9 mouse cellular contexts compared by ENCODE assay signal in genomic region chr11:32296203-32296602, GRCm38 (mm10). TPM values are rescaled to one million over a fixed set of nuclear protein-coding genes. Genes with fewer than 3 reads are reported as not detected.
DNase-seq lines count a peak whose midpoint lies in the region; ATAC-seq and TF ChIP-seq lines count a peak whose summit lies in the region.
"Not testable (repeated sequence)": the region's sequence is repeated elsewhere in the genome, so short reads cannot be mapped to it uniquely, and the experiment has no call there.
"Had no signal": no experiment of that assay in that cellular context is flagged by ENCODE, and none has a peak within 500 bp of the region (broad histone marks: within the 10 kb centered on the region; RNA-seq: fewer than 3 reads in every experiment).

TSS of gene Hba-a2 (plus strand) at chr11:32296489.

- not testable (repeated sequence) for H3K4me1 ChIP-seq in ES-Bruce4 (ENCODE audit: control insufficient read depth, insufficient read depth, low read length); embryonic facial prominence, embryonic 11.5 days (ENCODE audit: control insufficient read depth, insufficient read depth, low read length); kidney, adult 2 months (ENCODE audit: control insufficient read depth, insufficient read depth, low read length); lung, embryonic 16.5 days (replicated peaks; ENCODE audit: control insufficient read depth, insufficient read depth, low read length); neural tube, embryonic 15.5 days

- DNase-seq in embryonic facial prominence, embryonic 11.5 days (ENCODE audit: low spot score); gastrocnemius, adult 8-10 months (ENCODE audit: low spot score in 2 of 2); heart, postnatal 10 days; kidney, adult 2 months; left cerebral cortex, postnatal 36 days (ENCODE audit: low spot score in 2 of 2): not testable (repeated sequence)

- H3K4me2 ChIP-seq in embryonic facial prominence, embryonic 11.5 days (ENCODE audit: low read depth, low read length); lung, embryonic 16.5 days (ENCODE audit: low read depth, low read length); neural tube, embryonic 15.5 days: not testable (repeated sequence)

- not testable (repeated sequence) for ATAC-seq in embryonic facial prominence, embryonic 11.5 days (replicated peaks; ENCODE audit: insufficient number of reproducible peaks, low FRiP score, low TSS enrichment, low read depth); neural tube, embryonic 15.5 days (ENCODE audit: low FRiP score)
- peak; percentile 26; the same call in 1 of the 2 replicates for ATAC-seq in lung, embryonic 16.5 days (ENCODE audit: low read depth)

- intact Hi-C loops in heart, postnatal 10 days (cut with DNase I); left cerebral cortex, postnatal 36 days (cut with DNase I): not testable (repeated sequence)

- TF ChIP-seq POLR2A in ES-Bruce4 (IDR thresholded peaks at IDR 0.05; ENCODE audit: insufficient read depth, low read length); kidney, adult 2 months (IDR thresholded peaks at IDR 0.05; ENCODE audit: low read depth, low read length): not testable (repeated sequence)

- H3K4me3 ChIP-seq in ES-Bruce4 (ENCODE audit: low read depth, low read length); embryonic facial prominence, embryonic 11.5 days (ENCODE audit: low read depth, low read length); kidney, adult 2 months (ENCODE audit: insufficient read depth, low read depth, low read length); lung, embryonic 16.5 days (ENCODE audit: low read length); neural tube, embryonic 15.5 days (replicated peaks): not testable (repeated sequence)

- not testable (repeated sequence) for TF ChIP-seq EP300 in ES-Bruce4 (IDR thresholded peaks at IDR 0.05; ENCODE audit: insufficient read depth, low read depth, low read length)

- TF ChIP-seq CTCF in ES-Bruce4 (IDR thresholded peaks at IDR 0.05; ENCODE audit: low read depth, low read length); kidney, adult 2 months (conservative IDR thresholded peaks at IDR 0.05; ENCODE audit: insufficient read depth, insufficient read length, low read depth, low read length): not testable (repeated sequence)

- H3K9ac ChIP-seq in ES-Bruce4 (ENCODE audit: low read depth, poor library complexity, severe bottlenecking); embryonic facial prominence, embryonic 11.5 days (replicated peaks; ENCODE audit: low read length); lung, embryonic 16.5 days (ENCODE audit: low read length); neural tube, embryonic 15.5 days (replicated peaks): not testable (repeated sequence)

- no CpG with 5 or more reads among the region's 4 CpGs for WGBS in embryonic facial prominence, embryonic 11.5 days
- no CpG with 5 or more reads among the region's 4 CpGs for WGBS in kidney, adult 2 months
- WGBS in lung, embryonic 16.5 days, result no CpG with 5 or more reads among the region's 4 CpGs
- WGBS in neural tube, embryonic 15.5 days, result no CpG with 5 or more reads among the region's 4 CpGs

- H3K27me3 ChIP-seq in ES-Bruce4 (ENCODE audit: control insufficient read depth, insufficient read depth, low read length, poor library complexity, severe bottlenecking); embryonic facial prominence, embryonic 11.5 days (ENCODE audit: control insufficient read depth, insufficient read depth, low read length); kidney, adult 2 months (replicated peaks; ENCODE audit: control insufficient read depth, insufficient read depth, low read length); lung, embryonic 16.5 days (ENCODE audit: control insufficient read depth, insufficient read depth, low read depth, low read length); neural tube, embryonic 15.5 days (replicated peaks): not testable (repeated sequence)

- H3K36me3 ChIP-seq in ES-Bruce4 (ENCODE audit: control insufficient read depth, insufficient read depth, low read length, poor library complexity, severe bottlenecking); embryonic facial prominence, embryonic 11.5 days (replicated peaks; ENCODE audit: control insufficient read depth, insufficient read depth, low read depth, low read length); kidney, adult 2 months (ENCODE audit: control insufficient read depth, insufficient read depth, low read length); lung, embryonic 16.5 days (ENCODE audit: control insufficient read depth, insufficient read depth, low read length); neural tube, embryonic 15.5 days: not testable (repeated sequence)

- not testable (repeated sequence) for H3K27ac ChIP-seq in ES-Bruce4 (ENCODE audit: insufficient read depth, low read length); embryonic facial prominence, embryonic 11.5 days (replicated peaks; ENCODE audit: low read depth, low read length); kidney, adult 2 months (ENCODE audit: insufficient read depth, low read depth, low read length); lung, embryonic 16.5 days (ENCODE audit: low read length); neural tube, embryonic 15.5 days (replicated peaks)

- not testable (repeated sequence) for H3K9me3 ChIP-seq in ES-Bruce4 (replicated peaks; ENCODE audit: control insufficient read depth, insufficient read depth, low read length, poor library complexity, severe bottlenecking); embryonic facial prominence, embryonic 11.5 days (replicated peaks; ENCODE audit: control insufficient read depth, low read length); lung, embryonic 16.5 days (ENCODE audit: control insufficient read depth, low read length); neural tube, embryonic 15.5 days (replicated peaks)

RNA-seq across cellular contexts. Expression of gene Hba-a2, which starts in this region (rescaled TPM):
- 5.6 and 10.3 TPM in 2 replicates for polyA plus RNA-seq in ES-Bruce4 (2011; ENCODE audit: insufficient read depth, insufficient read length, low read depth, missing spikeins)
- 4,574 and 5,165 TPM in 2 replicates for polyA plus RNA-seq in embryonic facial prominence, embryonic 11.5 days (2014; fragmentation: Nextera tagmentation; extraction: Ambion mirVana)
- total RNA-seq in gastrocnemius, adult 8-10 months (2022), result 100 to 1,000 TPM in 3 of 4 experiments, 10 to 100 TPM in 1; 93.3 to 179 (median 137) TPM
- total RNA-seq in heart, postnatal 10 days (2021), result 1,000 to 10,000 TPM; 3,875 to 8,514 TPM
- 4,083 and 5,122 TPM in 2 replicates for polyA plus RNA-seq in kidney, adult 2 months (2012; rRNA removed)
- total RNA-seq in left cerebral cortex, postnatal 36 days (2021), result 100 to 1,000 TPM; 345 to 363 TPM
- polyA plus RNA-seq in lung, embryonic 16.5 days (2015; fragmentation: Nextera tagmentation; extraction: Ambion mirVana), result 22,746 and 25,203 TPM in 2 replicates
- 6,998 and 8,084 TPM in 2 replicates for polyA plus RNA-seq in neural tube, embryonic 15.5 days (2015; fragmentation: Nextera tagmentation; extraction: Ambion mirVana)
- polyA plus RNA-seq: myocyte had no signal

Comparison
In these comparisons a context has a peak if more than half of its experiments do, and no peak if none do; other contexts are left out.
1. RNA of gene Hba-a2 (total RNA-seq): 3,875 to 8,514 TPM in heart, postnatal 10 days; 345 to 363 TPM in left cerebral cortex, postnatal 36 days and 93.3 to 179 TPM in gastrocnemius, adult 8-10 months; every median in the first group is over 10 times any median in the second.
2. RNA of gene Hba-a2 (polyA plus RNA-seq): 22,746 to 25,203 TPM in lung, embryonic 16.5 days, 6,998 to 8,084 TPM in neural tube, embryonic 15.5 days, 4,083 to 5,122 TPM in kidney, adult 2 months and 4,574 to 5,165 TPM in embryonic facial prominence, embryonic 11.5 days; 5.6 to 10.3 TPM in ES-Bruce4; every median in the first group is over 100 times any median in the second.